ENCODE assay signal across 22 mouse cellular contexts in the genomic region with DNA sequence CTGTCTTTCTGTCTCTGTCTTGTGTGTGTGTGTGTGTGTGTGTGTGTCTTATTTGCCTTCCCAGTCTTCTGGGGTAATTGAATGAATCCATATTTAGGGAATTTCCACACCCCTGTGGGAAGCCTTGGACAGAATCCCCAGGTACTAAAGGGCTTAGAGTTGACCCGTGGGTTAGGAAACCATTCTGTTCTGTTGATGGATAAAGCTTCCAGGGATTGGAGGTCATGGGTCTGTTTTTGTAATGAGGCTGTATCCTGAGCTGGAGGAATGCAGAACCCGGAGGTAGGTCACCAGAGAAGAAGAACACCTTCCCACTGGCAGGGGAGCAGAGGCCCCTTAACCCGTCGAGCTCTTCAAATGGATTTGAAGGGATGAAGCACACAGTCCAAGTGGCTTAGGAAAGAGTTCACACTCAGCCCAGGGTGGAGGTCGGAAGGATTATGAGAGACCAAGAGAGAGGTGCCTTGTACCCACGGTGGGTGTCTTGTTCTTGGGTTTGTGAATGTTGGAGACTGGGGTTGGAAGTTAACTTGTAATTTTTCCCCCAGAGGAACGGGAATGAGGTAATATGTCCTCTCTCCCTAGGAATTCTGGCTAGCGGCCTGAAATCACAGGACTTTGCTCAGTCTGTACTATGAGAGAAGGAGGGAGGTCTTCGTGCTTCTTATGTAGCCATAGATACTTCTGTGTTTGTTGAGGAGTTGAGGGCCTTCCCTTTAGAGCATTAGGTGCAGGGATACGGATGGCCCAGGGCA. TPM values are rescaled to one million over a fixed set of nuclear protein-coding genes. Genes with fewer than 3 reads are reported as not detected.
DNase-seq lines count a peak whose midpoint lies in the region; ATAC-seq and TF ChIP-seq lines count a peak whose summit lies in the region.
"Had no signal": no experiment of that assay in that cellular context is flagged by ENCODE, and none has a peak within 500 bp of the region (broad histone marks: within the 10 kb centered on the region; RNA-seq: fewer than 3 reads in every experiment).

No protein-coding gene starts in this region.

- no peak for TF ChIP-seq POLR2A in kidney, adult 2 months (IDR thresholded peaks at IDR 0.05; ENCODE audit: low read depth, low read length)

- no peaks in the 10 kb centered on the region for H3K9me3 ChIP-seq in kidney, embryonic 15.5 days (replicated peaks)
- H3K9me3 ChIP-seq in liver, embryonic 13.5 days (replicated peaks): no peaks in the 10 kb centered on the region
- H3K9me3 ChIP-seq: embryonic facial prominence, embryonic 12.5 days; hindbrain, embryonic 15.5 days; midbrain, embryonic 13.5 days had no signal

- 41% methylated on average over 10 of the region's 10 CpGs for WGBS in kidney, adult 2 months
- 66% methylated on average over 10 of the region's 10 CpGs for WGBS in kidney, embryonic 15.5 days
- WGBS in liver, embryonic 13.5 days (ENCODE audit: insufficient replicate concordance): 49% methylated on average over 10 of the region's 10 CpGs

- intact Hi-C loops in heart, postnatal 14 days (cut with DNase I): no loop called here

- peak; percentile 21 for DNase-seq in heart, postnatal 4 days
- no peak for DNase-seq in heart, postnatal 14 days
- peak; percentile 85 for DNase-seq in kidney, adult 2 months
- DNase-seq in liver, embryonic 13.5 days: no peak
- no peak for DNase-seq in left cerebral cortex, adult 18-20 months (ENCODE audit: low spot score in 2 of 2)
- no peak for DNase-seq in right cerebral cortex, adult 2 months (ENCODE audit: low spot score in 2 of 2)
- DNase-seq: cerebellum, adult 2 months; gastrocnemius, adult 2 months; heart, adult 18-20 months; layer of hippocampus, adult 9-11 months; lung, adult 2 months; lung, postnatal 36 days; spleen, adult 18-20 months; thymus, adult 18-20 months had no signal

- no peak overlapping the region for H3K9ac ChIP-seq in kidney, embryonic 15.5 days
- no peak overlapping the region for H3K9ac ChIP-seq in liver, embryonic 13.5 days
- H3K9ac ChIP-seq: embryonic facial prominence, embryonic 12.5 days; hindbrain, embryonic 15.5 days; midbrain, embryonic 13.5 days had no signal

- no peaks in the 10 kb centered on the region for H3K27me3 ChIP-seq in kidney, adult 2 months (replicated peaks; ENCODE audit: control insufficient read depth, insufficient read depth, low read length)
- no peaks in the 10 kb centered on the region for H3K27me3 ChIP-seq in kidney, embryonic 15.5 days
- H3K27me3 ChIP-seq in liver, embryonic 13.5 days: 0 out of 2 replicates have a peak, but pooled peaks cover 8% of the 10 kb centered on the region
- H3K27me3 ChIP-seq: embryonic facial prominence, embryonic 12.5 days; hindbrain, embryonic 15.5 days had no signal

- no peak overlapping the region for H3K4me3 ChIP-seq in kidney, adult 2 months (ENCODE audit: insufficient read depth, low read depth, low read length)
- H3K4me3 ChIP-seq in kidney, embryonic 15.5 days (replicated peaks): no peak overlapping the region
- H3K4me3 ChIP-seq in liver, embryonic 13.5 days (replicated peaks): no peak overlapping the region
- H3K4me3 ChIP-seq: embryonic facial prominence, embryonic 12.5 days; gastrocnemius, adult 2 months; hindbrain, embryonic 15.5 days; midbrain, embryonic 13.5 days had no signal

- peak overlapping the region; percentile 98 for H3K27ac ChIP-seq in kidney, adult 2 months (ENCODE audit: insufficient read depth, low read depth, low read length)
- peak overlapping the region; percentile 72 for H3K27ac ChIP-seq in kidney, embryonic 15.5 days
- H3K27ac ChIP-seq in liver, embryonic 13.5 days: peak overlapping the region; percentile 21
- H3K27ac ChIP-seq: embryonic facial prominence, embryonic 12.5 days; gastrocnemius, adult 2 months; hindbrain, embryonic 15.5 days; midbrain, embryonic 13.5 days had no signal

- ATAC-seq in kidney, embryonic 15.5 days (replicated peaks; ENCODE audit: low FRiP score): no peak
- ATAC-seq in liver, embryonic 13.5 days (ENCODE audit: low read depth): no peak
- no peak for ATAC-seq in monocyte, adult 5-6 weeks (replicated peaks; ENCODE audit: insufficient number of reproducible peaks, low FRiP score, low TSS enrichment, poor library complexity, severe bottlenecking)
- ATAC-seq: forebrain, embryonic 16.5 days; midbrain, embryonic 13.5 days had no signal

- H3K4me1 ChIP-seq in kidney, adult 2 months (ENCODE audit: control insufficient read depth, insufficient read depth, low read length): peaks cover 5% of the 10 kb centered on the region
- peaks cover 35% of the 10 kb centered on the region for H3K4me1 ChIP-seq in kidney, embryonic 15.5 days
- peaks cover 19% of the 10 kb centered on the region for H3K4me1 ChIP-seq in liver, embryonic 13.5 days (replicated peaks)

- TF ChIP-seq CTCF in kidney, adult 2 months (conservative IDR thresholded peaks at IDR 0.05; ENCODE audit: insufficient read depth, insufficient read length, low read depth, low read length): no peak

- no peak overlapping the region for H3K4me2 ChIP-seq in kidney, embryonic 15.5 days
- peak overlapping the region; percentile 19; the same call in 1 of the 2 replicates for H3K4me2 ChIP-seq in liver, embryonic 13.5 days
- H3K4me2 ChIP-seq: embryonic facial prominence, embryonic 12.5 days; hindbrain, embryonic 15.5 days; midbrain, embryonic 13.5 days had no signal

- H3K36me3 ChIP-seq in kidney, adult 2 months (ENCODE audit: control insufficient read depth, insufficient read depth, low read length): no peaks in the 10 kb centered on the region
- no peaks in the 10 kb centered on the region for H3K36me3 ChIP-seq in kidney, embryonic 15.5 days
- no peaks in the 10 kb centered on the region for H3K36me3 ChIP-seq in liver, embryonic 13.5 days
- H3K36me3 ChIP-seq: embryonic facial prominence, embryonic 12.5 days; hindbrain, embryonic 15.5 days; midbrain, embryonic 13.5 days had no signal

RNA-seq across cellular contexts. Expression of a gene that starts 3.6 kb away (rescaled TPM):
- 1 to 10 TPM; 3.7 to 4.7 TPM for total RNA-seq in heart, postnatal 4 days (2021)
- total RNA-seq in heart, postnatal 14 days (2021): 1 to 10 TPM in 1 of 2 experiments, under 1 TPM in 1; 0.19 to 1.3 TPM
- 95.6 and 117 TPM in 2 replicates for polyA plus RNA-seq in kidney, adult 2 months (2012; rRNA removed)
- polyA plus RNA-seq in kidney, embryonic 15.5 days (2015; fragmentation: Nextera tagmentation; extraction: Ambion mirVana): 21.6 and 22.2 TPM in 2 replicates
- polyA plus RNA-seq in liver, embryonic 13.5 days (2015; fragmentation: Nextera tagmentation; extraction: Ambion mirVana): 18.6 and 21.2 TPM in 2 replicates
- 10 to 100 TPM; 26.2 to 32.4 TPM for total RNA-seq in left cerebral cortex, adult 18-20 months (2021)
- 0.53 to 3.7 TPM (median 0.87 TPM) in 3 replicates for total RNA-seq in monocyte, adult 5-6 weeks (2017)

RNA-seq across cellular contexts. Expression of a gene that starts 39.2 kb away (rescaled TPM):
- under 1 TPM; 0.27 to 0.29 TPM for total RNA-seq in heart, postnatal 4 days (2021)
- total RNA-seq in heart, postnatal 14 days (2021): not detected
- polyA plus RNA-seq in kidney, adult 2 months (2012; rRNA removed): 6.5 and 8.2 TPM in 2 replicates
- polyA plus RNA-seq in kidney, embryonic 15.5 days (2015; fragmentation: Nextera tagmentation; extraction: Ambion mirVana): 0.44 and 0.51 TPM in 2 replicates
- polyA plus RNA-seq in liver, embryonic 13.5 days (2015; fragmentation: Nextera tagmentation; extraction: Ambion mirVana): 1.1 and 1.4 TPM in 2 replicates
- total RNA-seq in left cerebral cortex, adult 18-20 months (2021): 1 to 10 TPM in 1 of 2 experiments, under 1 TPM in 1; 1.00 to 1.2 TPM
- total RNA-seq in monocyte, adult 5-6 weeks (2017): 7.1 to 8.9 TPM (median 7.4 TPM) in 3 replicates
- total RNA-seq: common myeloid progenitor, adult 5-6 weeks; heart, adult 18-20 months had no signal
- polyA plus RNA-seq: embryonic facial prominence, embryonic 12.5 days; stomach, embryonic 14.5 days had no signal

RNA-seq across cellular contexts. Expression of a gene that starts 57.9 kb away (rescaled TPM):
- total RNA-seq in heart, postnatal 4 days (2021): under 1 TPM; 0.67 to 0.68 TPM
- total RNA-seq in heart, postnatal 14 days (2021): 1 to 10 TPM in 1 of 2 experiments, under 1 TPM in 1; 0.86 to 1.0 TPM
- polyA plus RNA-seq in kidney, adult 2 months (2012; rRNA removed): 5.9 and 9.7 TPM in 2 replicates
- 2.1 and 3.2 TPM in 2 replicates for polyA plus RNA-seq in kidney, embryonic 15.5 days (2015; fragmentation: Nextera tagmentation; extraction: Ambion mirVana)
- 6.3 and 7.1 TPM in 2 replicates for polyA plus RNA-seq in liver, embryonic 13.5 days (2015; fragmentation: Nextera tagmentation; extraction: Ambion mirVana)
- total RNA-seq in left cerebral cortex, adult 18-20 months (2021): under 1 TPM in 1 of 2 experiments, not detected in 1; 0.80 TPM
- total RNA-seq in monocyte, adult 5-6 weeks (2017): 3.1 to 9.2 TPM (median 5.0 TPM) in 3 replicates

Comparison
In these comparisons a context has a peak if more than half of its experiments do, and no peak if none do; other contexts are left out.
1. DNase-seq: peak in heart, postnatal 4 days (single experiment) and kidney, adult 2 months (single experiment); none in heart, postnatal 14 days (0 of 2), liver, embryonic 13.5 days (single experiment), left cerebral cortex, adult 18-20 months (0 of 2) and right cerebral cortex, adult 2 months (0 of 2).
2. H3K27ac ChIP-seq: peak in every context shown above with its lines; median percentile 98 in kidney, adult 2 months; 72 in kidney, embryonic 15.5 days; 21 in liver, embryonic 13.5 days.